Comparison of ENCODE assay signal across 9 mouse cellular contexts in the genomic region with DNA sequence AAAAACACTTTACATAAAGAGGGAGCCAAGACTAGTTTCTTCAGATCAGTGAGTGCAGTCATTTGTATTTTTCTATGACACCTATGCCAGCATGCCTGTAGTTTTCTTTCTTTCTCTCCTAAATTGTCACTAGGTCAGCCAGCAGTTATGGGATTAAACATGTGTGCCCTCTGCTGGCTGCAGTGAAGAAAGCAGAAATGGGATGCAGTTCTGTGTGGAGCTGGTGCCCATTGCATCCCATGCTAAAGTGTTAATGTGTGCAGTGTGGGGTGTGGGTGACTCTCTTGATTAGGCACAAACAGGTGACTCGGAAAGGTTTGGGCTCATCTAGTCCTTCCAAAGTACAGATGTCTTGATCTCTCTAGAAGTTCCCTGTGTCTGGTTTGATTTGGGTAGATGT. TPM values are rescaled to one million over a fixed set of nuclear protein-coding genes. Genes with fewer than 3 reads are reported as not detected.
DNase-seq lines count a peak whose midpoint lies in the region; ATAC-seq and TF ChIP-seq lines count a peak whose summit lies in the region.
"Had no signal": no experiment of that assay in that cellular context is flagged by ENCODE, and none has a peak within 500 bp of the region (broad histone marks: within the 10 kb centered on the region; RNA-seq: fewer than 3 reads in every experiment).

No protein-coding gene starts in this region.

- intact Hi-C loops in left cerebral cortex, postnatal 4 days (cut with DNase I) = no loop called here

- ATAC-seq in heart, postnatal 0 days (ENCODE audit: insufficient read depth, low read depth) = no peak
- ATAC-seq in common myeloid progenitor, adult 5-6 weeks (replicated peaks; ENCODE audit: low read depth, poor library complexity, severe bottlenecking) = peak; percentile 60; the same call in 1 of the 2 replicates
- no peak for ATAC-seq in heart, embryonic 12.5 days (ENCODE audit: insufficient number of reproducible peaks, low FRiP score)

- no peak overlapping the region for H3K4me3 ChIP-seq in heart, postnatal 0 days (ENCODE audit: low read depth, low read length)
- H3K4me3 ChIP-seq in heart, embryonic 10.5 days = no peak overlapping the region
- H3K4me3 ChIP-seq in heart, embryonic 12.5 days = no peak overlapping the region
- H3K4me3 ChIP-seq: embryonic facial prominence, embryonic 13.5 days had no signal

- H3K36me3 ChIP-seq in heart, postnatal 0 days (replicated peaks; ENCODE audit: control insufficient read depth, insufficient read depth, low read length) = peaks cover 25% of the 10 kb centered on the region
- H3K36me3 ChIP-seq in heart, embryonic 10.5 days = peaks cover 21% of the 10 kb centered on the region; the same call in 1 of the 2 replicates
- peaks cover 24% of the 10 kb centered on the region for H3K36me3 ChIP-seq in heart, embryonic 12.5 days

- no peak overlapping the region for H3K9ac ChIP-seq in heart, postnatal 0 days (replicated peaks; ENCODE audit: low read depth, low read length)
- no peak overlapping the region for H3K9ac ChIP-seq in heart, embryonic 12.5 days
- H3K9ac ChIP-seq: embryonic facial prominence, embryonic 13.5 days had no signal

- TF ChIP-seq EP300 in heart, postnatal 0 days (IDR thresholded peaks at IDR 0.05; ENCODE audit: low read depth) = no peak

- no peak overlapping the region for H3K27ac ChIP-seq in heart, postnatal 0 days (ENCODE audit: low read depth)
- no peak overlapping the region for H3K27ac ChIP-seq in heart, embryonic 10.5 days
- H3K27ac ChIP-seq in heart, embryonic 12.5 days (ENCODE audit: poor library complexity, severe bottlenecking) = no peak overlapping the region
- H3K27ac ChIP-seq: embryonic facial prominence, embryonic 13.5 days had no signal

- DNase-seq in heart, postnatal 0 days (ENCODE audit: low spot score) = no peak
- no peak for DNase-seq in heart, embryonic 10.5 days (ENCODE audit: low spot score)
- peak; percentile 22 for DNase-seq in thymus, postnatal 25 days
- DNase-seq in thymus, postnatal 0 days (ENCODE audit: low spot score) = no peak
- peak; percentile 36 for DNase-seq in left cerebral cortex, postnatal 4 days
- peak; percentile 35 for DNase-seq in right cerebral cortex, postnatal 25 days

- H3K27me3 ChIP-seq in heart, postnatal 0 days (ENCODE audit: control insufficient read depth, insufficient read depth, low read length) = no peaks in the 10 kb centered on the region
- no peaks in the 10 kb centered on the region for H3K27me3 ChIP-seq in heart, embryonic 10.5 days (ENCODE audit: insufficient read depth, poor library complexity, severe bottlenecking)
- H3K27me3 ChIP-seq in heart, embryonic 12.5 days (replicated peaks) = no peaks in the 10 kb centered on the region
- H3K27me3 ChIP-seq: embryonic facial prominence, embryonic 13.5 days had no signal

- TF ChIP-seq CTCF in heart, postnatal 0 days (IDR thresholded peaks at IDR 0.05; ENCODE audit: low read depth) = peak; percentile 84

- no peaks in the 10 kb centered on the region for H3K9me3 ChIP-seq in heart, postnatal 0 days (replicated peaks; ENCODE audit: control insufficient read depth, low read length)
- no peaks in the 10 kb centered on the region for H3K9me3 ChIP-seq in heart, embryonic 10.5 days
- H3K9me3 ChIP-seq in heart, embryonic 12.5 days (replicated peaks) = no peaks in the 10 kb centered on the region
- H3K9me3 ChIP-seq: embryonic facial prominence, embryonic 13.5 days had no signal

- no peaks in the 10 kb centered on the region for H3K4me1 ChIP-seq in heart, postnatal 0 days (ENCODE audit: control insufficient read depth, insufficient read depth)
- H3K4me1 ChIP-seq in heart, embryonic 10.5 days = no peaks in the 10 kb centered on the region
- no peaks in the 10 kb centered on the region for H3K4me1 ChIP-seq in heart, embryonic 12.5 days (replicated peaks)
- H3K4me1 ChIP-seq: embryonic facial prominence, embryonic 13.5 days had no signal

- H3K4me2 ChIP-seq in heart, postnatal 0 days (ENCODE audit: low read depth, low read length) = no peak overlapping the region
- no peak overlapping the region for H3K4me2 ChIP-seq in heart, embryonic 12.5 days
- H3K4me2 ChIP-seq: embryonic facial prominence, embryonic 13.5 days had no signal

- WGBS in heart, postnatal 0 days = 58% methylated on average over 1 of the region's 1 CpGs
- 76% methylated on average over 1 of the region's 1 CpGs for WGBS in heart, embryonic 10.5 days
- 61% methylated on average over 1 of the region's 1 CpGs for WGBS in heart, embryonic 12.5 days

RNA-seq across cellular contexts. Expression of gene Plekhd1, which starts 11.1 kb away (rescaled TPM):
- total RNA-seq in heart, postnatal 0 days (2014; rRNA removed; ENCODE audit: low replicate concordance) = 2.3 TPM in 1 of 2 replicates, not detected in the other
- polyA plus RNA-seq in heart, postnatal 0 days (2015; fragmentation: Nextera tagmentation; extraction: Ambion mirVana) = 0.18 and 0.19 TPM in 2 replicates
- polyA plus RNA-seq in heart, embryonic 10.5 days (2016; fragmentation: Nextera tagmentation; extraction: Ambion mirVana) = 0.38 and 0.63 TPM in 2 replicates
- 0.08 and 0.16 TPM in 2 replicates for polyA plus RNA-seq in thymus, postnatal 0 days (2015; fragmentation: Nextera tagmentation; extraction: Ambion mirVana)
- total RNA-seq in common myeloid progenitor, adult 5-6 weeks (2017) = not detected in 2 replicates
- total RNA-seq in left cerebral cortex, postnatal 4 days (2021) = 1 to 10 TPM; 1.4 to 1.6 TPM
- polyA plus RNA-seq in heart, embryonic 12.5 days (2016; fragmentation: Nextera tagmentation; extraction: Ambion mirVana) = 0.50 and 0.70 TPM in 2 replicates

RNA-seq across cellular contexts. Expression of gene Erh, which starts 37.2 kb away (rescaled TPM):
- 46.4 and 54.3 TPM in 2 replicates for total RNA-seq in heart, postnatal 0 days (2014; rRNA removed; ENCODE audit: low replicate concordance)
- polyA plus RNA-seq in heart, postnatal 0 days (2015; fragmentation: Nextera tagmentation; extraction: Ambion mirVana) = 107 and 128 TPM in 2 replicates
- 265 and 347 TPM in 2 replicates for polyA plus RNA-seq in heart, embryonic 10.5 days (2016; fragmentation: Nextera tagmentation; extraction: Ambion mirVana)
- polyA plus RNA-seq in thymus, postnatal 0 days (2015; fragmentation: Nextera tagmentation; extraction: Ambion mirVana) = 245 and 278 TPM in 2 replicates
- total RNA-seq in common myeloid progenitor, adult 5-6 weeks (2017) = 115 and 128 TPM in 2 replicates
- total RNA-seq in left cerebral cortex, postnatal 4 days (2021) = 10 to 100 TPM; 87.2 to 99.7 TPM
- 155 and 173 TPM in 2 replicates for polyA plus RNA-seq in heart, embryonic 12.5 days (2016; fragmentation: Nextera tagmentation; extraction: Ambion mirVana)

RNA-seq across cellular contexts. Expression of gene Slc39a9, which starts 37.7 kb away (rescaled TPM):
- total RNA-seq in heart, postnatal 0 days (2014; rRNA removed; ENCODE audit: low replicate concordance) = 15.6 and 24.8 TPM in 2 replicates
- 10.3 and 11.4 TPM in 2 replicates for polyA plus RNA-seq in heart, postnatal 0 days (2015; fragmentation: Nextera tagmentation; extraction: Ambion mirVana)
- polyA plus RNA-seq in heart, embryonic 10.5 days (2016; fragmentation: Nextera tagmentation; extraction: Ambion mirVana) = 21.6 and 24.5 TPM in 2 replicates
- 16.7 and 17.6 TPM in 2 replicates for polyA plus RNA-seq in thymus, postnatal 0 days (2015; fragmentation: Nextera tagmentation; extraction: Ambion mirVana)
- 14.1 and 16.4 TPM in 2 replicates for total RNA-seq in common myeloid progenitor, adult 5-6 weeks (2017)
- total RNA-seq in left cerebral cortex, postnatal 4 days (2021) = 10 to 100 TPM; 39.2 to 43.1 TPM
- polyA plus RNA-seq in heart, embryonic 12.5 days (2016; fragmentation: Nextera tagmentation; extraction: Ambion mirVana) = 22.3 and 24.1 TPM in 2 replicates

Comparison
In these comparisons a context has a peak if more than half of its experiments do, and no peak if none do; other contexts are left out.
1. DNase-seq: peak in thymus, postnatal 25 days (single experiment), left cerebral cortex, postnatal 4 days (single experiment) and right cerebral cortex, postnatal 25 days (single experiment); none in heart, postnatal 0 days (single experiment), heart, embryonic 10.5 days (single experiment) and thymus, postnatal 0 days (single experiment).